Mouse (Mus musculus) cerebellum, adult 2 months (tissue): Measurements from ENCODE around the gene 1700028P14Rik.

Source experiments
- CTCF ChIP-seq: fragments of 200-500 bp; IDR thresholded peaks from 2 replicates; pipeline ENCODE4 v1.5.1; 2011; ENCODE audit warnings: low read depth, mild to moderate bottlenecking, control low read depth, low read length, moderate library complexity, borderline replicate concordance; ENCODE audit not compliant: insufficient read depth
- POLR2A ChIP-seq: fragments of 200-500 bp; IDR thresholded peaks from 2 replicates; pipeline ENCODE4 v1.6.1; 2011; ENCODE audit warnings: low read length, control low read depth, borderline replicate concordance; ENCODE audit not compliant: insufficient read depth

DNA sequence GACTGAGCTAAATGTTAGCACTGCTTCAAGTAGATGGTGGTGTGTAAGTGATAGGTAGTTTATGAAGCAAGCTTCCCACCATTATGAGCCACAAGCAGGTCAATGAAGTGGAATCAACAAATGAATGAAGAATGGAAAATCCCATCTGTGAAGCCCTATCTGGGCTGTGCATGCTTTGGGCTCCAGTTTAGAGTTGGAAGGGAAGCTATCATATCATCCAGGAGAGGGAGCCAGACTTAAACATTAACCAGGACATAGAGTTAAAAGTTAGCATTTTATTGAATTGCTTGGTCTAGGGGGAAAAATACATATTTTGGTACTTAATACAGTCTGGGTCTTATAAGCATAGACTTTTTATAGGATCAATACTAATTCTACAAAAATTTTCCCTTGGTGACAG, 107.0 kb downstream of the 1700028P14Rik start:
- TF ChIP-seq POLR2A (no peak), CTCF (peak; percentile 41; the same call in 1 of the 2 replicates)
